Mouse (Mus musculus) T-helper 17 cell (primary cell): ENCODE data around the gene Hmcn2.

Source experiments
- in situ Hi-C, 2 experiments: fragments of 300-600 bp; cut with MboI, MseI; formaldehyde crosslinking; loops; 1 replicate in 1 of 2; 2 replicates in 1 of 2; pipeline ENCODE4 v1.15.1; 2025; ENCODE audit warnings: high pct_unique_total_duplicates in 2 of 2

Gene Hmcn2

GRCm38 (mm10) chr2:31304801-31305665, 9.2 kb upstream of the Hmcn2 start:
- in situ Hi-C loops: no loop called here

DNA sequence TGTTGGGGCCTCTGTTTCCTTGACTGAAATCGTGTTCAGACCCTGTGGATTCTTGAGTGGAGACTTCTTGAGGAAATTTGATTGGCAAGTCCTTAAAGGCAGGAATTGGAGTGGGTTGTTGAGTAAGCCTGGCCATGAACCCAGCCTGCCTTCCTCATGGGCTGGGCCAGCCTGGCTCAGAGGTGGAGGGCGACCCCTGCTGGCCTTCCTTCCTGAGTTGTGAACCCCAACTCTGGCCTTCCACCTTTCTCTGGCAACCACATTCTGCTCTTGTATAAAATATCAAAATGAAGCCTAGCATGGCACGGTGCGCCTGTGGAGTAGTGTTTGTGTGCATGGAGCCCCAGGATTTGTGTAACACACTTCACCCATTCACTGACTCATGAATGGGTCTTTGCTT, 8.5 kb upstream of the Hmcn2 start:
- in situ Hi-C loops: no loop called here

GRCm38 (mm10) chr2:31308257-31308656, 6.0 kb upstream of the Hmcn2 start:
- in situ Hi-C loops: no loop called here

DNA sequence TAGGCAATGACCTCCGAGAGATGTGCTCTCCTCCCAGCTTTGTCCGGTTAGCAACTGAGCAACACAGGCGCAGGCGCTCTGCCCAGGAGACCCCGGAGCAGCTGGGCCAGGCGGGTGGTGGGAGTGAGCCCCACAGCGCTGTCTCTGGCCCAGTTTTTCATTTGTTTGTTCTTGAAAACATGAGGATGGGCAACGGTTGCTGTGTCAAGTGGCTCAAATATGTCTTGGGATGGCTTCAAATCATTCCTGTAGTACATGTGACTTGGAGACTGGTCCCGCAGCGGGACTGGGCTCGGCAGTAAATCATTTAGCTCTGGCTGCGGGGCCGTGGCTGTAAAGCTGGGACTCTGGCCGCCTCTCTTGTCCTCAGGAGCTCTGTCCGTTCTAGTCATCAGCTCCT, 4.7 kb upstream of the Hmcn2 start:
- in situ Hi-C loops: no loop called here

- in situ Hi-C loops: no loop called here
Observed at GRCm38 (mm10) chr2:31318162-31318561, 3.9 kb downstream of the Hmcn2 start.

GRCm38 (mm10) chr2:31319200-31319599, 5.0 kb downstream of the Hmcn2 start:
- in situ Hi-C loops: no loop called here

DNA sequence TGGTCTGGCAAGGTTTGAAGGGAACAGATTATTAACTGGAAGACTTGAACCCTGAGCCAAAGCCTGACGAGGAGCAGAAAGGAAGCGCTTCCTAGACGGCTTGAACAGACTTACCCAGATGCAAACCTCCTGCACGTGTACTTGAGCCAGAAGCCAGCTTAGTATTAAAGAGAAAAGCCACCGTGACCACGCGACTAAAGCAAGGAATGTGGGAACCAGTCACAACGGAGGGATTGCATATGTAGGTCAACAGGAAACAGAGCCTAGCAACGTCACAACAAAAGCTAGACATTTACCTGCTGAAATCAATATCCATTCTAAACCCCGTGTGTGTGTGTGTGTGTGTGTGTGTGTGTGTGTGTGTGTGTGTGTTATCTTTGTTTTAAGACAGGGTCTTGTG, 13.0 kb downstream of the Hmcn2 start:
- in situ Hi-C loops: no loop called here

GRCm38 (mm10) chr2:31337706-31338330, 23.6 kb downstream of the Hmcn2 start:
- in situ Hi-C loops: no loop called here

- in situ Hi-C loops: no loop called here
Observed at GRCm38 (mm10) chr2:31339826-31340225, 25.6 kb downstream of the Hmcn2 start.

DNA sequence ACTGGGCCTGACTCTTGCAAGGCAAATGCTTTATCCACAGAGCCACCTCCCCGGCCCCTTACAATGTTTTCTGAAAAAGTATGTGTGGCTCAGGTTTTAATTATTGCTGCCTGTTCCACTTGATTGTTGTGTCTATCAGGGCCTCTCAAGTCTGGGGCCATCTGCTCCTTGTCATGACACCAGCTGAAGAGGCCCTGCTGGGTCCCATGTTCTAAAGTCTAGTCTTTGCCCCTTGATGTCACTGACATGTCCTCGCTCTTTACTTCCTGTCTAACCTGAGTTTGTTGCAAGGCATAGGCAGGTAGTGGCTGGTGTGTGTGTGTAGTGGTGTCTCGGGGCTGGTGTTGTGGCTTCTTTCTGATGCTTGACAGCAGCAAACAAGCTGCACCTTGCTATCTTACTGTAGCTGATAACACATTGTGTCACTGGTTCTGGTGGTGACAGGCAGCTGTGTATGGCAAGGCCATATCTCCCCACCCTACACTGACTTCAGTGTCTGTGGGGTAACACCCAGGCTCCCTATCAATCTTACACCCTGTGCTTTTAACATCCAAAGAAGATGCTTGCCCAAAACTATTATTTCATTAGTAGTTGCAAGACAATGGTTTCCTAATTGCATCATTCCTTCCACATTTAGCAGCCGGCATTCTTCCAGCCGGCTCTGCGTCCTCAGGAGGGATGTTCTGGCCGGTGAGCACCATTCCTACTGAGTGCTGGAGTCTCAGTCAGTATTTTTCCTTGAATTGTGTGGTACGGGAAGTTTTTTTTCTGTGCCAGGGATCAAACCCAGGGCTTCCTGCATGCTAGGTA, 27.7 kb downstream of the Hmcn2 start:
- in situ Hi-C loops: no loop called here

DNA sequence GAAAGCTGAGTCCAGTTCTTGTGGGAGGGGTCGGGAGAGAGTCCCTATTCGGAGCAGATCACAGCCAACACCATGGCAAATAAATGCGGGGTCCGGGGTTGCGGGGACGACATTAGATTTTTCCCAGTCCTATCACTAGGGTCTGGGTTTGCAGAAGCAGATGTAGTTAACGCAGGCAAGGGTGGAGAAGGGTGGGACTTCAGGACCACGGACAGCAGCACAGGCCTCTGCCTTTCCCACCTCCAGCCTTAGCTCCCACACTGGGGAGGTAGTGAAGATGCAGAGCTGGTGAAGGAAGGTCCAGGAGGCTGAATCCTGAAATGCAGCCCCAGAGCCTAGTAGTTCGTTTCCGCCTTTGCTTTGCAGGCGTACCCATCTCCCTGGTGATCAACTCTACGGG, 31.9 kb downstream of the Hmcn2 start:
- in situ Hi-C loops: no loop called here

DNA sequence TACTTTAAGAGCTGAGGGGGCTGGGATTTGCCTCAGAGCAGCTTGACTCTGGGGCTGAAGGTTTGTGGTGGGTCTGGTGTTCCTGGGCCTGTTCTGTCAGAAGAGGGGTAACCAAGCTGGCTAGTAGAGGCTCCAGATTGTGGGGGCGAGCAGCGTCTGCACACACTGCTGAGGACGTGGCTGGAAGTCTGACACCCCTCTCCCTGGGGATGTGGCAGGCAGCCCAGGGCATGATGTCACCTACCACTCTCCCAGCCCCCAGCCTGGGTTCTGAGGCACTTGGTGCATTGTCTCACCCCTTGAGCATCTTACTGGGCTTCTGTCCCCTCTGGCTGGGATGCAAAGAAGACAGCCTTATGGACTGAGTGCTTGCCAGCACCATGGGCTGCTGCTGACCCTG, 34.2 kb downstream of the Hmcn2 start:
- in situ Hi-C loops: no loop called here

GRCm38 (mm10) chr2:31348850-31349249, 34.6 kb downstream of the Hmcn2 start:
- in situ Hi-C loops: no loop called here

- in situ Hi-C loops: no loop called here
Observed at GRCm38 (mm10) chr2:31356771-31357170, 42.6 kb downstream of the Hmcn2 start.

DNA sequence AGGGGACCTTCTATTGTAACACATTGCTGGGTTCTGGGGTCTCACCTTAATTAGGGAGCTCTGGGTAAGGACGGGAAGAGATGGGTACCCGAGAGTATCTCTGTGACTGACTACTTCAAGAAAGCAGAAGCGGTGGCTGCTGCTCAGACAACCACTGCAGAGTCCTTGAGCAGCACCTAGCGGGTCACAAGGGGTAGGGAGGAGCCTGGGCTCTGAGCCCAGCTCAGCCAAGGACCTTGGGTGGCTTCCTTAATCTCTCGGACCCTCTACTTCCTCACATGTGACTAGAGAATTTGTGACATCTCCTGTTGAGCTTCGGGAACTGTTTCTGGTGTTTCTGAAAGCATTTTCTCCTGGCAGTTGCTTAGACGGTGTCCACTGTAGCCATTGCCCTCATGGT, 45.1 kb downstream of the Hmcn2 start:
- in situ Hi-C loops: no loop called here

- in situ Hi-C loops: no loop called here
Observed at GRCm38 (mm10) chr2:31367186-31367585, 53.0 kb downstream of the Hmcn2 start.

DNA sequence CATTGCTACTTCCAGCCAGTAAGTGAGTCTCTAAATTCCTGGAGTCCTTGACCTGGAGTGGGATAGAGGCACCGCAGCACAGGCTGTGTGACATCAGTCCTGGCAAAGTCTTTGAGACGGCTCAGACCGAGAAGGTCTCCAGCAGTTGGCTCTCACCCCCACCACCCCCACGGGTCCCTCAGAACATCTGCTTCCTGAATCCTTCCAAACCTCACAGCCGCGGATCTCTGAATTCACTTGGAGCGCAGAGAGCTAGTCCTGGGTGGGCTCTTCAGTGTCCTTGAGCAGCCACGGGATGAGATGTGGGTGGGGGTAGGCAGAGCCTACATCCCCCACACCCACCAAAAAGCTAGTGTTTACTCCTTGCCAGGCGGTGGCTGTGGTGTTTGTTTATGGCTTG, 57.2 kb downstream of the Hmcn2 start:
- in situ Hi-C loops: no loop called here

GRCm38 (mm10) chr2:31372186-31372585, 58.0 kb downstream of the Hmcn2 start:
- in situ Hi-C loops: no loop called here

GRCm38 (mm10) chr2:31374415-31374814, 60.2 kb downstream of the Hmcn2 start:
- in situ Hi-C loops: no loop called here

DNA sequence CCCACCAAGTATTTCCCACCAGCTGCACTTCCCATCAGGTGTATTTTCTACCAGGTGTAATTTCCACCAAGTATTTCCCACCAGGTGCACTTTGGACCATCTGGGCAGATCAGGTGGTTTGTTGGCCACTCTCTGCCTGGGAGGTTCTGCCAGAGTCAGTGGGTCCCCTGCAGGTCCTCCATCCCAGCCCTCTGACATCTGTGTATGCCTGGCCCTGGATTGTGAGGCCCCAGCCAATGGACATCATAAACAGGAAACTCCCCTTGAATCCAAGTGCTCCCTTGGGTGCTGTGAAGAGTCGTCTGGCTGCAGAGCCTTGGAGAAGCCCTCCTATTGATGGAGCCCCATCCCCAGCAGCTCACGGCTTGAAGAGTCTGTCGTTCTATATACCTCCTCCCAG, 61.8 kb downstream of the Hmcn2 start:
- in situ Hi-C loops: loop anchor here in 1 of 2 experiments (5.0 kb wide), 1 partner anchor 44 kb away; no protein-coding TSS in a partner anchor

GRCm38 (mm10) chr2:31377481-31377880, 63.3 kb downstream of the Hmcn2 start:
- in situ Hi-C loops: loop anchor here in 1 of 2 experiments (5.0 kb wide), 1 partner anchor 45 kb away; no protein-coding TSS in a partner anchor

DNA sequence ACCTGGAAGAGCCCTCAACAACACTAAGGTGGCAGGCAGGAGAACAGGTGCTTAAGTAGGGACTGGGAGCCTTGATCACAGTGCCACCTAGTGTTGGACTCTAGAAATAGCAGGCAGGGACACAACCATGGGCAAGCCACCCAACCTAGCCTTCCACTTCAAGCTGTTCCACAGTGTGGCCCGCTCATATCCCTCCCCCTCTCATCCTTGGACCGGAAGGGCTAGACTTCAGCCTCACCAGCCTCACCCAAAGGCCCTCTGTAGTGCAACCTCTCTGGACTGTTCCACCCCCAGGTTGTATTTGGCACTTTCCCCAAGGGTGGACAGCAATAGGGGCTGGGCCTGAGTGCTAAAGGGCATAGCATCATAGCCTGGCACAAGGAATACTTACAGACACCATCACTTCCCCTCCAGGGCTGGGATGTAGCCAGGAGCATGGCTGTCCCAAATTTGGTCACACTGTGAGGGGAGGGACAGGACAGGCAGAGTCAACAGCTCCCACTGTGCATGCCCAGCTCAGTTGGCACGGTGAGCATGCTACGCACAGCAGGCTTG, 67.2 kb downstream of the Hmcn2 start:
- in situ Hi-C loops: loop anchor here (5.0 kb wide), 1 partner anchor 184 kb away; no protein-coding TSS in a partner anchor
